8 mouse cellular contexts compared by ENCODE assay signal in the genomic region with DNA sequence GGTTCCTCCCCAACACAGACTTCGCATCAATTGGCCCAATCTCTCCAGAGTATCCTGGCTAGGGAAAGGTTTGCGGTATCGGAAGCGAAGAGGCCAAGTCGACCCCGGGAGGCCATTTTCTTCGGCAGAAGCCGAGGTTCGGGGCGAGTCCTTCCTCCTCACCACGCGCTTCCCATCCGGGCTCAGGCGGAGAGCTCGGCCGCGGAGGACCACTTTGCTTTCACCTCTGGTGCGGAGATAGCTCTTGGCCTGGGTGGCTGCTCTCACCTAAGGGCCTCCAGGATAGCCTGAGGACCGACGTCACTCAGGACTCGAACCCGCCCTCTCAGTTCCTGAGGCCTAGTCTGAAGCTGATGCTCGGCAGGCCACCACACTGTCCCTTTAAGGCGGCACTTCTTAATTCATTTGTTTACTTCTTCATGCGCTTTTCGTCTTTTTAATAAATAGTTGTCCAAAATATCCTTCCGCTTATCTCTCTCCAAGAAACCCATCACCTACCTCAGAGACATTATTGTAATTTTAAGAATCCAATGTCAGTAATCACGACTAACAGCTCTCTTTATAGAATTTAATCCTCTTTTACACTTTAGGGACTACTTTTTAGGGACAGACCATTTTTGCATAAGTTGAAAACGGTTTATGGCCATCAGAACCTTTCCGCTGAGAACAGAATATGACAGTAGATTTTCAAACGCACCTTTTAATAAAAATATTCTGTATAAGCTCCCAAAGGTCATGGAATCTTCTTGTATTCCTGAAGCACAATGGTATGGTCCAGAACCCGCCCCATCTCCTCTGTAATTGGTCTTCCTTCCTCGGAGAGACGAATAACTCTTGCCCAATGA. TPM values are rescaled to one million over a fixed set of nuclear protein-coding genes. Genes with fewer than 3 reads are reported as not detected.
DNase-seq lines count a peak whose midpoint lies in the region; ATAC-seq and TF ChIP-seq lines count a peak whose summit lies in the region.

No protein-coding gene starts in this region.

- peak; percentile 80 for ATAC-seq in kidney, embryonic 15.5 days (replicated peaks; ENCODE audit: low FRiP score)
- peak; percentile 80 for ATAC-seq in liver, embryonic 11.5 days (replicated peaks; ENCODE audit: low FRiP score)
- peak; percentile 74 for ATAC-seq in stomach, embryonic 15.5 days (ENCODE audit: insufficient read depth, low FRiP score, low read depth)

- WGBS in heart, embryonic 10.5 days = under 1% methylated on average over 34 of the region's 34 CpGs
- under 1% methylated on average over 34 of the region's 34 CpGs for WGBS in kidney, embryonic 15.5 days
- under 1% methylated on average over 34 of the region's 34 CpGs for WGBS in liver, embryonic 11.5 days
- WGBS in stomach, embryonic 15.5 days = under 1% methylated on average over 34 of the region's 34 CpGs

- H3K27me3 ChIP-seq in heart, embryonic 10.5 days (ENCODE audit: insufficient read depth, poor library complexity, severe bottlenecking) = peaks cover 7% of the 10 kb centered on the region; the same call in 1 of the 2 replicates
- no peaks in the 10 kb centered on the region for H3K27me3 ChIP-seq in kidney, embryonic 15.5 days
- peaks cover 2% of the 10 kb centered on the region; the same call in 1 of the 2 replicates for H3K27me3 ChIP-seq in liver, embryonic 11.5 days (replicated peaks; ENCODE audit: control insufficient read depth, insufficient read depth, low read length)
- no peaks in the 10 kb centered on the region for H3K27me3 ChIP-seq in stomach, embryonic 15.5 days (replicated peaks)

- DNase-seq in B cell, adult 2 months = peak; percentile 84 to 85
- peak; percentile 95 for DNase-seq in heart, embryonic 10.5 days (ENCODE audit: low spot score)
- peak; percentile 86 for DNase-seq in liver, embryonic 11.5 days (ENCODE audit: low spot score)
- DNase-seq in natural killer cell, adult 2 months (ENCODE audit: low spot score in 2 of 2) = peak; percentile 79 to 84

- no peaks in the 10 kb centered on the region for H3K9me3 ChIP-seq in heart, embryonic 10.5 days
- no peaks in the 10 kb centered on the region for H3K9me3 ChIP-seq in kidney, embryonic 15.5 days (replicated peaks)
- H3K9me3 ChIP-seq in liver, embryonic 11.5 days (ENCODE audit: control insufficient read depth, low read length) = no peaks in the 10 kb centered on the region
- no peaks in the 10 kb centered on the region for H3K9me3 ChIP-seq in stomach, embryonic 15.5 days

- H3K27ac ChIP-seq in bone marrow macrophage, adult 2 months (ENCODE audit: insufficient read depth, low read depth, low read length) = peak overlapping the region; percentile 96
- H3K27ac ChIP-seq in embryonic fibroblast, embryonic 13.5 days (ENCODE audit: insufficient read depth, low read length) = peak overlapping the region; percentile 76
- peak overlapping the region; percentile 90 for H3K27ac ChIP-seq in heart, embryonic 10.5 days
- peak overlapping the region; percentile 96 for H3K27ac ChIP-seq in kidney, embryonic 15.5 days
- peak overlapping the region; percentile 74 for H3K27ac ChIP-seq in liver, embryonic 11.5 days (ENCODE audit: low read depth, low read length)
- peak overlapping the region; percentile 95 for H3K27ac ChIP-seq in stomach, embryonic 15.5 days

- no peaks in the 10 kb centered on the region for H3K36me3 ChIP-seq in heart, embryonic 10.5 days
- H3K36me3 ChIP-seq in kidney, embryonic 15.5 days = no peaks in the 10 kb centered on the region
- H3K36me3 ChIP-seq in liver, embryonic 11.5 days (ENCODE audit: control insufficient read depth, insufficient read depth, low read length) = no peaks in the 10 kb centered on the region
- no peaks in the 10 kb centered on the region for H3K36me3 ChIP-seq in stomach, embryonic 15.5 days

- H3K4me3 ChIP-seq in bone marrow macrophage, adult 2 months (ENCODE audit: insufficient read depth, low read length) = peak overlapping the region; percentile 97
- H3K4me3 ChIP-seq in embryonic fibroblast, embryonic 13.5 days (ENCODE audit: insufficient read depth, low read length) = peak overlapping the region; percentile 55
- peak overlapping the region; percentile 69 for H3K4me3 ChIP-seq in heart, embryonic 10.5 days
- peak overlapping the region; percentile 74 for H3K4me3 ChIP-seq in kidney, embryonic 15.5 days (replicated peaks)
- H3K4me3 ChIP-seq in liver, embryonic 11.5 days (ENCODE audit: low read depth, low read length) = peak overlapping the region; percentile 75
- peak overlapping the region; percentile 66 for H3K4me3 ChIP-seq in stomach, embryonic 15.5 days (replicated peaks)

- no peak; the same call in 1 of the 2 replicates for TF ChIP-seq POLR2A in bone marrow macrophage, adult 2 months (IDR thresholded peaks at IDR 0.05; ENCODE audit: borderline replicate concordance, low read depth, low read length)
- peak; percentile 79 for TF ChIP-seq POLR2A in embryonic fibroblast, embryonic 13.5 days (IDR thresholded peaks at IDR 0.05; ENCODE audit: low read depth, low read length)

- peak overlapping the region; percentile 89 for H3K4me2 ChIP-seq in kidney, embryonic 15.5 days
- peak overlapping the region; percentile 61 for H3K4me2 ChIP-seq in liver, embryonic 11.5 days
- peak overlapping the region; percentile 59 for H3K4me2 ChIP-seq in stomach, embryonic 15.5 days

- H3K9ac ChIP-seq in kidney, embryonic 15.5 days = peak overlapping the region; percentile 72
- H3K9ac ChIP-seq in liver, embryonic 11.5 days (ENCODE audit: low read depth, low read length) = peak overlapping the region; percentile 68
- peak overlapping the region; percentile 51; the same call in 1 of the 2 replicates for H3K9ac ChIP-seq in stomach, embryonic 15.5 days

- peaks cover 11% of the 10 kb centered on the region for H3K4me1 ChIP-seq in bone marrow macrophage, adult 2 months (ENCODE audit: control insufficient read depth, insufficient read depth, low read length)
- no peaks in the 10 kb centered on the region; the same call in 1 of the 2 replicates for H3K4me1 ChIP-seq in embryonic fibroblast, embryonic 13.5 days (ENCODE audit: control insufficient read depth, insufficient read depth, low read length)
- H3K4me1 ChIP-seq in heart, embryonic 10.5 days = peaks cover 47% of the 10 kb centered on the region
- H3K4me1 ChIP-seq in kidney, embryonic 15.5 days = peaks cover 56% of the 10 kb centered on the region
- peaks cover 31% of the 10 kb centered on the region for H3K4me1 ChIP-seq in liver, embryonic 11.5 days (replicated peaks; ENCODE audit: control insufficient read depth, insufficient read depth, low read length)
- peaks cover 29% of the 10 kb centered on the region for H3K4me1 ChIP-seq in stomach, embryonic 15.5 days

- no peak for TF ChIP-seq CTCF in bone marrow macrophage, adult 2 months (IDR thresholded peaks at IDR 0.05; ENCODE audit: low read depth, low read length)
- no peak for TF ChIP-seq CTCF in embryonic fibroblast, embryonic 13.5 days (IDR thresholded peaks at IDR 0.05; ENCODE audit: borderline replicate concordance, insufficient read depth, low read length)

RNA-seq across cellular contexts. Expression of a gene that starts 0.6 kb away (rescaled TPM):
- 43.7 and 44.3 TPM in 2 replicates for polyA plus RNA-seq in bone marrow macrophage, adult 2 months (2012; ENCODE audit: insufficient read depth, insufficient read length, missing spikeins)
- polyA plus RNA-seq in embryonic fibroblast, embryonic 13.5 days (2011; ENCODE audit: insufficient read length, low read depth, missing spikeins) = 16.8 and 19.0 TPM in 2 replicates
- polyA plus RNA-seq in heart, embryonic 10.5 days (2016; fragmentation: Nextera tagmentation; extraction: Ambion mirVana) = 1.8 and 2.8 TPM in 2 replicates
- 5.0 and 5.5 TPM in 2 replicates for polyA plus RNA-seq in kidney, embryonic 15.5 days (2015; fragmentation: Nextera tagmentation; extraction: Ambion mirVana)
- polyA plus RNA-seq in liver, embryonic 11.5 days (2014; fragmentation: Nextera tagmentation; extraction: Ambion mirVana) = 4.6 and 6.1 TPM in 2 replicates
- 5.1 and 5.4 TPM in 2 replicates for polyA plus RNA-seq in stomach, embryonic 15.5 days (2015; fragmentation: Nextera tagmentation; extraction: Ambion mirVana)

RNA-seq across cellular contexts. Expression of a gene that starts 13.9 kb away (rescaled TPM):
- polyA plus RNA-seq in bone marrow macrophage, adult 2 months (2012; ENCODE audit: insufficient read depth, insufficient read length, missing spikeins) = 27.4 and 30.4 TPM in 2 replicates
- polyA plus RNA-seq in embryonic fibroblast, embryonic 13.5 days (2011; ENCODE audit: insufficient read length, low read depth, missing spikeins) = 23.3 and 24.3 TPM in 2 replicates
- 9.8 and 10.2 TPM in 2 replicates for polyA plus RNA-seq in heart, embryonic 10.5 days (2016; fragmentation: Nextera tagmentation; extraction: Ambion mirVana)
- 19.4 and 25.3 TPM in 2 replicates for polyA plus RNA-seq in kidney, embryonic 15.5 days (2015; fragmentation: Nextera tagmentation; extraction: Ambion mirVana)
- polyA plus RNA-seq in liver, embryonic 11.5 days (2014; fragmentation: Nextera tagmentation; extraction: Ambion mirVana) = 24.5 and 30.7 TPM in 2 replicates
- 19.2 and 23.7 TPM in 2 replicates for polyA plus RNA-seq in stomach, embryonic 15.5 days (2015; fragmentation: Nextera tagmentation; extraction: Ambion mirVana)

RNA-seq across cellular contexts. Expression of a gene that starts 13.9 kb away (rescaled TPM):
- 1.7 and 2.3 TPM in 2 replicates for polyA plus RNA-seq in bone marrow macrophage, adult 2 months (2012; ENCODE audit: insufficient read depth, insufficient read length, missing spikeins)
- 5.6 and 7.1 TPM in 2 replicates for polyA plus RNA-seq in embryonic fibroblast, embryonic 13.5 days (2011; ENCODE audit: insufficient read length, low read depth, missing spikeins)
- polyA plus RNA-seq in heart, embryonic 10.5 days (2016; fragmentation: Nextera tagmentation; extraction: Ambion mirVana) = 3.6 and 4.8 TPM in 2 replicates
- 6.2 and 6.4 TPM in 2 replicates for polyA plus RNA-seq in kidney, embryonic 15.5 days (2015; fragmentation: Nextera tagmentation; extraction: Ambion mirVana)
- polyA plus RNA-seq in liver, embryonic 11.5 days (2014; fragmentation: Nextera tagmentation; extraction: Ambion mirVana) = 1.1 and 1.3 TPM in 2 replicates
- polyA plus RNA-seq in stomach, embryonic 15.5 days (2015; fragmentation: Nextera tagmentation; extraction: Ambion mirVana) = 3.5 and 3.6 TPM in 2 replicates

RNA-seq across cellular contexts. Expression of a gene that starts 16.8 kb away (rescaled TPM):
- 3.1 and 3.6 TPM in 2 replicates for polyA plus RNA-seq in bone marrow macrophage, adult 2 months (2012; ENCODE audit: insufficient read depth, insufficient read length, missing spikeins)
- 2.3 and 3.1 TPM in 2 replicates for polyA plus RNA-seq in embryonic fibroblast, embryonic 13.5 days (2011; ENCODE audit: insufficient read length, low read depth, missing spikeins)
- polyA plus RNA-seq in heart, embryonic 10.5 days (2016; fragmentation: Nextera tagmentation; extraction: Ambion mirVana) = 6.5 and 7.9 TPM in 2 replicates
- polyA plus RNA-seq in kidney, embryonic 15.5 days (2015; fragmentation: Nextera tagmentation; extraction: Ambion mirVana) = 9.2 and 10.7 TPM in 2 replicates
- polyA plus RNA-seq in liver, embryonic 11.5 days (2014; fragmentation: Nextera tagmentation; extraction: Ambion mirVana) = 11.9 and 13.8 TPM in 2 replicates
- polyA plus RNA-seq in stomach, embryonic 15.5 days (2015; fragmentation: Nextera tagmentation; extraction: Ambion mirVana) = 6.8 and 8.7 TPM in 2 replicates

RNA-seq across cellular contexts. Expression of a gene that starts 55.5 kb away (rescaled TPM):
- 216 and 241 TPM in 2 replicates for polyA plus RNA-seq in bone marrow macrophage, adult 2 months (2012; ENCODE audit: insufficient read depth, insufficient read length, missing spikeins)
- 1.1 TPM in 1 of 2 replicates, not detected in the other for polyA plus RNA-seq in embryonic fibroblast, embryonic 13.5 days (2011; ENCODE audit: insufficient read length, low read depth, missing spikeins)
- polyA plus RNA-seq in heart, embryonic 10.5 days (2016; fragmentation: Nextera tagmentation; extraction: Ambion mirVana) = 0.92 and 1.2 TPM in 2 replicates
- polyA plus RNA-seq in kidney, embryonic 15.5 days (2015; fragmentation: Nextera tagmentation; extraction: Ambion mirVana) = 2.2 and 3.8 TPM in 2 replicates
- 6.3 and 6.9 TPM in 2 replicates for polyA plus RNA-seq in liver, embryonic 11.5 days (2014; fragmentation: Nextera tagmentation; extraction: Ambion mirVana)
- 3.8 and 4.0 TPM in 2 replicates for polyA plus RNA-seq in stomach, embryonic 15.5 days (2015; fragmentation: Nextera tagmentation; extraction: Ambion mirVana)

Comparison
In these comparisons a context has a peak if more than half of its experiments do, and no peak if none do; other contexts are left out.
1. Peak in every context shown above with its lines: DNase-seq, ATAC-seq, H3K4me3 ChIP-seq and H3K27ac ChIP-seq.